7 mouse cellular contexts compared by ENCODE assay signal in genomic region chr19:8679031-8679779, GRCm38 (mm10). TPM values are rescaled to one million over a fixed set of nuclear protein-coding genes. Genes with fewer than 3 reads are reported as not detected.
DNase-seq lines count a peak whose midpoint lies in the region; ATAC-seq lines count a peak whose summit lies in the region.

No protein-coding gene starts in this region.

- H3K27ac ChIP-seq in liver, embryonic 12.5 days, result no peak overlapping the region

- intact Hi-C loops in heart, postnatal 36 days (cut with DNase I), result no loop called here

- peak overlapping the region; percentile 34 for H3K4me2 ChIP-seq in liver, embryonic 12.5 days

- H3K9me3 ChIP-seq in liver, embryonic 12.5 days (replicated peaks), result no peaks in the 10 kb centered on the region

- no peak overlapping the region for H3K9ac ChIP-seq in liver, embryonic 12.5 days

- H3K36me3 ChIP-seq in liver, embryonic 12.5 days, result no peaks in the 10 kb centered on the region

- peaks cover 2% of the 10 kb centered on the region for H3K4me1 ChIP-seq in liver, embryonic 12.5 days

- DNase-seq in urinary bladder, postnatal 14 days (ENCODE audit: low spot score), result peak; percentile 62
- DNase-seq in urinary bladder, postnatal 4 days (ENCODE audit: low spot score in 2 of 2), result no peak
- DNase-seq in heart, postnatal 36 days, result peak; percentile 19 to 25
- DNase-seq in thymus, postnatal 0 days (ENCODE audit: low spot score), result no peak
- no peak for DNase-seq in thymus, postnatal 14 days
- DNase-seq in right cerebral cortex, postnatal 14 days, result no peak

- no peak for ATAC-seq in liver, embryonic 12.5 days

- 0 out of 2 replicates have a peak, but pooled peaks cover 7% of the 10 kb centered on the region for H3K27me3 ChIP-seq in liver, embryonic 12.5 days (replicated peaks)

- 54% methylated on average over 18 of the region's 18 CpGs for WGBS in liver, embryonic 12.5 days (ENCODE audit: insufficient replicate concordance)

- H3K4me3 ChIP-seq in liver, embryonic 12.5 days, result no peak overlapping the region

RNA-seq across cellular contexts. Expression of gene Chrm1, which starts 15.6 kb away (rescaled TPM):
- total RNA-seq in heart, postnatal 36 days (2021), result not detected
- polyA plus RNA-seq in liver, embryonic 12.5 days (2016; fragmentation: Nextera tagmentation; extraction: Ambion mirVana), result not detected in 2 replicates
- 0.04 and 0.05 TPM in 2 replicates for polyA plus RNA-seq in thymus, postnatal 0 days (2015; fragmentation: Nextera tagmentation; extraction: Ambion mirVana)

RNA-seq across cellular contexts. Expression of gene Slc3a2, which starts 44.0 kb away (rescaled TPM):
- 10 to 100 TPM; 37.7 to 43.0 TPM for total RNA-seq in heart, postnatal 36 days (2021)
- polyA plus RNA-seq in liver, embryonic 12.5 days (2016; fragmentation: Nextera tagmentation; extraction: Ambion mirVana), result 133 and 141 TPM in 2 replicates
- polyA plus RNA-seq in thymus, postnatal 0 days (2015; fragmentation: Nextera tagmentation; extraction: Ambion mirVana), result 122 and 131 TPM in 2 replicates

RNA-seq across cellular contexts. Expression of gene Wdr74, which starts 56.4 kb away (rescaled TPM):
- 10 to 100 TPM; 22.0 to 22.4 TPM for total RNA-seq in heart, postnatal 36 days (2021)
- 87.1 and 95.9 TPM in 2 replicates for polyA plus RNA-seq in liver, embryonic 12.5 days (2016; fragmentation: Nextera tagmentation; extraction: Ambion mirVana)
- polyA plus RNA-seq in thymus, postnatal 0 days (2015; fragmentation: Nextera tagmentation; extraction: Ambion mirVana), result 101 and 103 TPM in 2 replicates

Comparison
In these comparisons a context has a peak if more than half of its experiments do, and no peak if none do; other contexts are left out.
1. DNase-seq: peak in urinary bladder, postnatal 14 days (single experiment) and heart, postnatal 36 days (2 of 2); none in urinary bladder, postnatal 4 days (0 of 2), thymus, postnatal 0 days (single experiment), thymus, postnatal 14 days (single experiment) and right cerebral cortex, postnatal 14 days (single experiment).